Mouse (Mus musculus) frontal cortex, postnatal 14 days (tissue): Measurements from ENCODE around the gene Kpna6.
A peak's percentile ranks its signal among the peaks of the same experiment; 100 is the strongest.

Experiments used
- DNase-seq, 2 experiments: peaks; one replicate each; pipeline ENCODE4 v3.0.0; 2022; ENCODE audit warnings: low spot score in 2 of 2

Gene Kpna6

DNA sequence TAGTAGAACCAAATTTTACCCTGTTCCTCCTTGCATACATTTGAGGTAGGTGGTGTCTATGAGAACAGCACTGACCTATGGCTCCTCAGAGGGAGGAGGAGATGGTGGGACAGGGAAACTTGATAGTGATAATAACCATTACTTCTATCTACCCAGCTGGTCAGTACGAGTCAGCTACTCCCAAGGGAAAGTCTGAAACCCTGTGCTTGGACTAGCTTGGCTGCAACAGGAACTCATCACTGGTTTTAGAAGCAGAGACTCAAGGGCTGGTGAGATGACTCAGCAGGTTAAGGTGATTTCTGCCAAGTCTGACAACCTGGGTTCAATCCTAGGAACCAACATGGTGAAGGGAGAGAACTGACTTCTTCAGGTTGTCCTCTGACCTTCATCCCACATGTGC, 23.9 kb downstream of the Kpna6 start:
- DNase-seq: no peak

DNA sequence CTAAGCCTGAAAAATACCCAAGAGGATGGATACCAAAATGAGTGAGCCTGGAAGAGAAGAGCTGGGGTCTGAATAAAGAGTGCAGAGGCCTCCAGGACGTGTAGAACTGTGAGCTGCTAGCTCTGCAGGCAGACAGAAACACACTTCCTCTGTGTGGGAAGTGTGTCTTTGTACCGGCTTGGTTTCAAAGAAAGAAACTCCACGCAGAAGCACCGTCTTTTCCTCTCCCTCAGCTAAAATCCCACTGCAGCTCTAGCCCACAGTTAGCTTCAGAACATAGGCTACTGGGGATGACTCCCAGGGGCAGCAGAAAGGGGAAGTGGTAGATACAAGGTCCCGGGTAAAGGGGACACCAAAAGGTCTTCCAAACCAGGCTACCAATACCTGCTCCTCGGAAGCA, 27.4 kb downstream of the Kpna6 start:
- DNase-seq: no peak

DNA sequence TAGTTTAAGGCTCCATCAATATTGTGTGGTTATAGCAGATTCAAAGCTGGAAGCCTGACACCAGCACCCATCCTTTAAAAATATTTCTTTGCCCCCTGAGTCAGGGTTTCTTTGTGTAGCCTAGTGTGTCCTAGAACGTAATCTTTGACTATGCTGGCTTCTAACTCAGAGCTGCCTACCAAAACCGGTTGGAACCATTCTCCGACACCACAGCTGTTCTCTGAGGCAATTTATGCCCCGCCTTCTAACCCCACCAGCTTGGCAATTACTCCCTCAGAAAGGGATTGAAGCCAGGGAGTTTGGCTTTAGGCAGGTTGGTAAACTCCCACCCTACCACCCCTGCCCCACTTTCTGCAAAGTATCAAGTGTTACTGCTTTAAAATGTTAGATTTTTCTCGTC, 30.8 kb downstream of the Kpna6 start:
- no peak for DNase-seq

DNA sequence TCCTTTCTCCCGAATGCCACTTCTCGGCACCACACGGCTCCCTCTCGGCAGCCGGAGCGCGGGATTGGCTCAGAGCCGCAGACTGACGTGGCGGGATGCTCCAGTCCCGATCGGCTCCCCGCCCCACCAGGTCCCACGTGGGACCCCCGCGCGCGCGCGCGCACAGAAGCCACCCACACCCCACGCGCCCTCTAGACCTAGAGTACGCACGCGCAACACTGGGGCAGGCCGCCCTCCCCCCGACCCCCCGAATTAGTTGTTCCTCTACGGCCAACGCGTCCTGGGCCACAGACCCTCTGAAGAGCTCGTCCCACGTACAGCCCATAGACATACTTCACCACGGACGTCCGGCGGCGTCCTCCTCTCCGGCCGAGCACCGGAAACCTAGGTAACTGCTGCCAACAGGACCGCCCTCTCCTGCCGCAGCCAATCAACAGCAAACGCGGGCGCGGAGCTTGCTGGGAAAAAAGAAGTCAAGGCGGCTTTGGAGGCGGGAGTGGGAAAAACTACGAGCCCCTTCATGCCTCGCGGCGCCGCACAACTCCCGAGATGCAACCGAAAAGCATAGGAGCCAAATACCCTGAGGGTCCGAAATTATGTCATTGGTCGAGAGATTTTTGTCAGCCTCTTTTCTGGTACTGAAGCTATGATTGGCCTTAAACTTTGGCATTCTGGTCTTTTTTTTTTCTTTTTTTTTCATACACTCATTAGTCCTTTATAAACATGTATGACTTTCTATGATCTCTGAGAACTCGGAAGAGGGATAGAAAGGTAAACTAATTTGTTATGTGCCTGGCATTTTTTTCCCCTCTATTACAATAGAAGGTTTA, 31.7 kb downstream of the Kpna6 start, which contains the start of gene Txlna:
Gene Txlna, minus strand, starts transcription at position 428 of the 830 bp plus-strand sequence.
- peak; percentile 95 to 96 for DNase-seq

DNA sequence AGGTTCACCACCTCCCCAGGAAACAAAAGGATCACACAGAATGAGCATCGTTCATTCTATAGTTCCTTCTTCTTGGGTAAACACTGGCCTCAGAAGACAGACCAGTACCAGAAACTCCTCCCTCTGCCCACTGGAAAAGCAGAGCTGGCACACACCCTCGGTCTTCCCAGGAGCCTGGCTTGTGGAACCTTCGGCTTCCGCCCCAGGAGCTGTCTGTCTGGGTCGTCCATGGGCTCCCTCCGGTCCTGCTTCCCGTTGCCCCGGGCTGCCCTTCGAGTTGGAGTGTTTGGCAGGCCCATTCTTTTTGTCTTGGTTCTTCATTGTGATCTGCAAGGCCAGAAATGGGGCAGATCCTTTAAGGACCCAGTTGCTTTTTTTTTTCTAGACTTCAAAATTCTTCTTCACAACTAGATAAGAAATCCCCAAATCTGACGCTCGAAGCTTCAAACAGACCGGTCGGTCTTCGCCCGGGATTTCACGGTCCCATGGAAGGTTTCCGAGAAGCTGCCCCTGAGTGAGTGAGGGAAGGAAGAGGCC, 32.4 kb downstream of the Kpna6 start:
- no peak for DNase-seq

DNA sequence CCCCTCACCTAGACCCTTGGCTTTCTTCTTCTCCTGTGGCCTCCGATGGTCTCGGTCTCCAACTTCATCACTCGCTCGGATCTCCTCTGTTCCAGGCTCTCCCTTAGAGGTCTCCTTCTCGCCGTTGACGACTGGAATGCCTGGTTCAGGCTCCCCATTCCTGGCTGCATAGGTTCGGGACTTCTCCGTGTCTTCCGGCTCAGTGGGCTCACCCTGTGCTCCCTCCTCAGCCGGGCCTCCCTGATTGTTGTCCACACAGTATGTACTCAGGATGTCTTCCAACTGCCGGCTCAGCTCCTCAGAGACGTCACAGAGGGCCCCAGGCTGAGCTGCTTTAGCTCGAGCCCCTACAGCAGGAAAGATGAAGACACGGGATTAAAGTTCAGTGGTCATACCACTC, 33.3 kb downstream of the Kpna6 start:
- no peak for DNase-seq

DNA sequence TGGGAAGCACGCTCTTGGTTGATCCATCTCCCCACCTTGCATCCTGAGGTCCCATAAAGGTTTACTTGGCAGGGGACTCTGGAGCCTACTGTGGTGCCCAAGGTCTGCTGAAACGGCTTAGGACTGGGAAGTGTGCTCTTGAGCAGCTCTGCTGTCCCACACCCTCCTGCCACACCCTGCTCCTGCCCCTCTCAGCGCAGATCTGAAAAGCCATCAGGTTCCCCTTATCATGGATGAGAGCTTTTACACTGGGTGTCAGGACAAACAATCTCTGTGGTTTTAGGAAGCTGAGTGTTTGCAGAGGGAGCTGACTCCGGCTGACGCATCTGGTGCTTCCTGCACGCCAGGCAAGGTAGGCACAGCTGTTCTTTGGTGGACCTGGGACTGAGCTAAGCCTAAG, 38.7 kb downstream of the Kpna6 start:
- no peak for DNase-seq

DNA sequence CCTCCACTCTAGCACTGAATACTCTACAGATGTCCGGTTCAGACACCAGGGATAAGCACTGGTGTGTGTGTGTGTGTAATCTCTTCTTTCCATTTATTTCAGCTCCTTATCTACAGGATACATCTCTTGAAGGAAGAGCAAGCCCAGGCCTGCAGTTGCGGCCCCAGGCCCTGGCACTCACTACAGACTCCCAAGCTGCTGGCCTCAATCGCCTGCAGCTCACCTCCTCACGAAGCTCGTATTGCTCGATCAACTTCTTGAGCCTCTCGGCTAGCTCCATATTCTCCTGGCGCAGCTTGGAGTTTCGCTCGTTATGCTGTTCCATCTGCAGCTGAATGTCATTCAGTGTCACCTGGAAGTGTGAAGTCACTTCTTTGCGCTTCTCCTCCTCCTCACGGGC, 40.7 kb downstream of the Kpna6 start:
- no peak for DNase-seq

DNA sequence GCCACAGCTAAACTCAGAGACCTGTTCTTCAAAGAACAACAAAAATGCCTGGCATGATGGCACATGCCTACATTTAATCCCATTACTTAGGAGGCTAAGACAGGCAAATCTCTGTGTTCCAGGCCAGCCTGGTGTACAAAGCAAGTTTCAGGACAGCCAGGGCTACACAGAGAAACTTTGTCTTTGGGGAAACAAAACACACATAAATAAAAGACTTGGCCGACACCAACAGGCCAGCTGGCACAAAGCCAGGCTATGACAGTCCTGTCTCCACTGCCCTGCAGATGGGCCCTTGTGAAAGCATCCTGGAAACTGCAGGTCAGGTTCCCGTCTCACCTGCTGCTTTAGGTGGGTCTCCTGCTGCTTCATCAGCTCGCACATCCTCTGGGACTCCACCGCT, 41.6 kb downstream of the Kpna6 start:
- no peak for DNase-seq

DNA sequence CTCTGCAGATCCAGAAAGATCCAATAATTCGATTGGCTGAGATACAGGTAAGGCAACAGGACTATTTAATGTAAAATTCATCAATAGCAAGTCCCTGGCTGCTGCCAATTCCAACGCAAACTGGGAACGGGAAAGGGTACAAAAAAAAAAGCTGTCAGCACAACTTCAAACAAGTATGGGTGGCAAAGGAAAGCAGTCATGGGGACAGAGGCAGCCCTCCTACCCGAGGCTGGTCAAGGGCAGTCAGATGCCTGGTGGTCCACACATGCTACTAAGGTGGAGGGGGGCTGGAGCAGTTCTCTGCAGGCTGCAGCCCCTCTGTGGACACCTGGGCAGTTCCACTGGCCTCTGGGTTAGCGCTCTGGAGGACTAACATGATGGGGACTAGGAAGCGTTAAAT, 46.5 kb downstream of the Kpna6 start:
- no peak for DNase-seq

DNA sequence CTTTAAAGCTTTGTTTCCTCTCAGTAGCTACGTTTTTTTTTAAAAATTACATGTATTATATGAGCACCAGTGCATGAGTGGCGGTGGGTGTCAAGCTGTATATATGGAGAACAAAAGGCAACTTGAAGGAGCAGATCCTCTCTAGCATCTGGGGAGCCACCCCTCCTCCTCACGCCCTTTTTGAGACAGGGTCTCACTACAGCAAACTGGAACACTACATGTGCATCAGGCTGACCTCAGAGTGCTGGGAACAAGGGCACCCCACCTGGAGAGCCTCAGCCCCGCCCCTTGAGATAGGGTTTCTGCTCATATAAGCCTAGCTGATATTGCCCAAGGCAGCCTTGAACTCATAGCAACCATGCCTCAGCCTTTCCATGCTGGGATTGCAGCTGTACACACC, 47.1 kb downstream of the Kpna6 start:
- no peak for DNase-seq

DNA sequence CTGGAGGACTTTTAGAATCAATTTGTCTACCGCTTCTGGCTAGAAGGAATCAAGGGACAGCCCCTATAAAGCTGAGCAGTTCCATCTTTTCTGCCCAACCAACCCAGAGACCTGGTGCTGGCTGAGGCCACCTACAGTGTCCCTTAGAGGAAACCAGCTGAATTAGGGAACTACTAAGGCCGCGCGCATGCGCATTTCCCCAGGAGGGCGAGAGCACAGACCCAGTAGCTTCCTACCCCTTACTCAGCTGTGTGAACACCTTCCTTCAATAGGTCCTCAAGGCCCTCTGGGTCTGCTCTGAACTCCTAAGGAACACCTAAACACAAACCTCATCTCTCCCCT, 47.6 kb downstream of the Kpna6 start:
- DNase-seq: peak in 1 of 2 experiments; percentile 59

DNA sequence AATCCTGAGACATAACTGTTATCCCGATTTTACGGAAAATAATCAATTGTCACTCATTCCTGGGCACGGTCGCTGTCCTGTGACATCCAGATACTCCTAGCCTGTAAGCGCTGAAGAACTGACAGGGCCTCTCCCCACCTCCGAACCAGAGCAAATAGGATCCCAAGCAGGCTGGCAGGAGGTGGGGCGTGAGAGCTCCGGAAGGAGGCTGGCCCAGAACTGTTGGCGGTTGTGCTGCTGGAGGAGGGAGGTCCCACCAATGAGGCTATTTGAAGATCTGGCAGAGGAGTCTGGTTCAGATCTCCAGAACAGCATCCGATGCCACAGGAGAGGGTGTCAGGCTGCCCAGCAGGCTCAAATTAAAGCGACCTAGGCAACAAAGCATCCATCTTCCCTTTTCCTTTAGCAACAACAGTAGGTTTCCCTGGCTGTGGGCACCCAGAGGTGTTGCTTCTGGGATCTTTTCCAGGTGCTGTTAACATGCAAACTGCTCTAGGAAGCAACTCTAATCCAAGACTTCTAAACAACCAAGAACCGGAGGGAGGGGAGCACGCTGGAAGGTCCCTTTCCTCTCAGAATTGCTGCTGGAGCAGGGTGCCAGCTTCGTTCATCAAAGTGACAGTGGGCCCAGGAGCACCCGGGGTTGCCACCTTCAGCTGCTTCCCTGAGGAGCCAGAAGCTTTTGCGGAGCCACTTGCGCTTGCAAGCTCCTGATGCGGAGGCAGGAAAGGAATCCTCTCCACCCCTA, 48.1 kb downstream of the Kpna6 start:
- peak; percentile 79 to 87 for DNase-seq

DNA sequence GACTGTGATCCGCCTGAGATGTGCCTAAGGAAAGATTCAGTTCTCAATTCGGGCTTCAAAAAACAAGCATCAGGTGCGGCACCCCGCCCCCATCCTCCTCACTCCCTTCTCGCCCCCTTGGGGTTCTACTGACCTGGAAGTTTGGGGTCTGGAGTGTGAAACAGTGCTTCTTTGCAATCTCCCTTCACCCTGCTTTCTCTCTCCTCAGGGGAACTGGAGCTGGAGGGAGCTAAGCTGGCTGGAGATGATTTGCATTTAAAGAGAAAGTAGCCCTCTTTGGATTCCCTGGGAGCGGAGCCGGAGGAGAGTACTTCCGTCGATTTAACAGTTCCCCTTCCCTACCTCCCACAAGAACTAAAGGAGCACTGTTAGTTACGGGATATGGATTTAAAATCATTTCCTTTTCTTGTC, 48.9 kb downstream of the Kpna6 start, which contains the start of gene Ccdc28b:
Gene Ccdc28b, minus strand, starts transcription at position 267 of the 411 bp plus-strand sequence.
- peak in 1 of 2 experiments; percentile 60 for DNase-seq

DNA sequence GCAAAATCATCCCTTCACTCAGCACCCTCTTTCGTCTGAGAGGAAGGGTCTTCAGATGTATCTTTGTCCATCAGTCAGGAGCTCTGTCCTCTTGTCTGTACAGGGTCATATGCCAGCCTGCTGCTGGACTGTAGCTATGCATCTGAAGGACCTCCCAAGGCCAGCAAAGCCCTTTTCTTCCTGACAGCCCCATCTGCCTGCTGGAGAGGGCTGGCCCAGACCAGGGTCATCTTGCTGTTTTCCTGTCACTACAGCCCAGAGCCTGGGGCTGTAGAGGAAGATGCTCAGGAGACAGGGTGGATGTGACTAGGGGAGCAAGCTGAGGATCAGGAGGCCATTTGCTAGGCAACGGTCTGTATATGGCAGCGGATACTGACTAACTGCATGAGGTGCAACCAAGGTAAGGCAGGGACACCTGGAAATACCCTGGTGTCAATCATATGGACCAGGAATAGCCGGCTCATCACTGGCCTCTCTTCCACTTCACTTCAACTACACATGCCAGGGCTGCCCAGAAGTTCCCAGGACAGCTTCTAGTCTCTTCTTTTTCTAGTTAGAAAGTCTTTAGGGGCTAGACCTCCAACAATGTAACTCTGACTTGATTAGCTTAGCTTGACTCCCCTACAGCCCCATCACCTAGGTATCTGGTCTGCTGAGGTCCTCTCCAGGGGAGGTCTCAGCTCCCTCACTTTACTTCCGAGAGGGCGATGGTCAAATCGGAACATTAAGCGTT, 49.6 kb downstream of the Kpna6 start:
- no peak for DNase-seq

DNA sequence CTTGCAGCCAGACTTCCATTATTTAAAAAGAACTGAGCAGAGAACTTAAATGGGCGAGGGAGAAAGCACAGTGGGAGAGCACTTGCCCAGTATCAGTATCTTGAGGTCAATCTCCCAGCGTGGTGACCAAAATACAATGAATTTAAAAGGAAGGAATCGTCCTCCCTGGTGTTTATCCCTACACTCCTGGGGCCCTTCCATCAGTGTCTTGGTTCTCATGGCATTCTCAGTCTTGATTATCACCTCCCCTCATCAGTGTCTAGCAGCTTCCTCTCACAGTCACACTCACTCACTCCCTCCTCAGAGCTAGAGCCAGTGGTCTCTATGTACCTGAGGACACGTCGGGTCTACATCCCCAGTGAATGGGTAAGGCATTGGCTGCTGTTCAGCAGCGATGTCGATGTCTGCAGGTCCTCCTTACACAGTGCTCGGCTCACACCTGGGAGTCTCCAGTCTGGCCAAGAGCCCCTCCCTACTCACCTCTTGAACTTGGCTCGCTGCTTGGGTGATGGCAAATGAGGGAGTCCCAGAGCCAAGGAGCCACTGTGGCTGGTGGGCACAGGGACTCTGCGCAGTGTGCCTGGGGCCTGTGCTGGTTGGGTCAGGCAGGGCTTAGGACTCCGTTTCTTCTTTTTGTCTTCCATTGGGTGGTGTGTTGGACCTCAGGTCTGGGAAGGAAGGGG, 50.3 kb downstream of the Kpna6 start:
- no peak for DNase-seq

DNA sequence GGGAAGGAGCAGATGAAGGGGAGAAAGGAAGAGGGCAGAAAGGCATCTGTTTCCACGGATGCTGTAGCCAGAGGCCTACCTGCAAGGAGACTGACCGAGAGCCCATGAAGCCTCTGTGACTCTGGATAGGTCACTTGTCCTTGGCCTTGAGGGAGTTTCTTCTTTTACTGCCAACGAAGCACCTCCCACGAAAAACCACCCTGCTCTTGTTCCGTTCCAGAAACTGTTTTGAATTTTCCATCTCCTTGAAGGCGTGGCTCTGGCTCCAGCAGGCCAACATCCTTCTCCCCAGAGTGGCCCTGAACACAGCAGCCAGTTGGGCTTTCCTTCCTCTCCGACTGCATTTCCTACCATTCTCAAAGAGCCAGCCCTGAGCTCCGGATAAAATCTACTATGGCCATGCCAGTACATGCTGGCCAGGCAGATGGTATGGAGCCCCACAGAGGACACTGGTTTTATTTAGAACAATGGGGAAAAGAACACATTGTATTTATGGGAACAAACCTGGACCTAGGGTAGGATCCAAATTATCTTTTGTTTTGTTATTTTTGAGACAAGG, 51.2 kb downstream of the Kpna6 start:
- no peak for DNase-seq

DNA sequence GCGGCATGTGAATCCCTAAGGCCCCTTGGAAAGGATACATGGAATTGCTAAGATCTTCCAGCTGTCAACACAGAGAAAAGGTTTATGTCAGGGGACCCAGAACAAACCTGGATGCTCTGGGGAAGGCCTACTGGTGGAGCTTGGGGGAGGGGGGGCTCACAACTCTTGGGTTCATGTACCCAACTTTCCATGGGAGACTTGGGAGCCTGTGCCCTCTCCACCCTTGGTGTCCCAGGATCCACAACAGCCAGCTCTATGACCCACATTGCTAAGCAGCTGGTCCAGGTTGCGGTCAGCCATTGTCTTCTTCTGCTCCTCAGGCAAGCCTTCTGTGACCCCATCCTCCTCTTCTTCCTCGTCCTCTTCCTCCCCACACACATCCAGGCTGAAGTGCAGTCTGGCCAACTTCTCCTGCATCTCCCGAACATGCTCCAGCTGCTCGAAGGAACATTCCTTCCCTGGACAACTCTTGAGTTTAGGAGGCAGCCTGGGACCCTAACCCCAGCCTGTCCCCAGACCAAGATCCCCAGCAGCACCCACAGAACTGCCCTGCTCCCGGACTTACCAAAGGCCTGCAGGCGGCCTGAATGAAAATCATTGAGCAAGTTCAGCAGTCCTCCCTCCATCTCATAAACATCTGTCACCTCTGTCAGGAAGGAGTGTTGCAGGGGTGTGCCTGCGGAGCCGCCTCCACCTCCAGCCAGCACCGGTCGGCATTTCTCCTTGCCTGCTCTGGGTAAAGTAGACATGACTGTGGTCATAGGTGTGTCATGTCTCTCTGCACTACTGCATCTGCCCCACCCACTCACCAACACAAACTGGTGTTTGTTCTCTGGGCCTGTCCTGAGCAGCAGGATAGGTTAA, 51.9 kb downstream of the Kpna6 start:
- no peak for DNase-seq

DNA sequence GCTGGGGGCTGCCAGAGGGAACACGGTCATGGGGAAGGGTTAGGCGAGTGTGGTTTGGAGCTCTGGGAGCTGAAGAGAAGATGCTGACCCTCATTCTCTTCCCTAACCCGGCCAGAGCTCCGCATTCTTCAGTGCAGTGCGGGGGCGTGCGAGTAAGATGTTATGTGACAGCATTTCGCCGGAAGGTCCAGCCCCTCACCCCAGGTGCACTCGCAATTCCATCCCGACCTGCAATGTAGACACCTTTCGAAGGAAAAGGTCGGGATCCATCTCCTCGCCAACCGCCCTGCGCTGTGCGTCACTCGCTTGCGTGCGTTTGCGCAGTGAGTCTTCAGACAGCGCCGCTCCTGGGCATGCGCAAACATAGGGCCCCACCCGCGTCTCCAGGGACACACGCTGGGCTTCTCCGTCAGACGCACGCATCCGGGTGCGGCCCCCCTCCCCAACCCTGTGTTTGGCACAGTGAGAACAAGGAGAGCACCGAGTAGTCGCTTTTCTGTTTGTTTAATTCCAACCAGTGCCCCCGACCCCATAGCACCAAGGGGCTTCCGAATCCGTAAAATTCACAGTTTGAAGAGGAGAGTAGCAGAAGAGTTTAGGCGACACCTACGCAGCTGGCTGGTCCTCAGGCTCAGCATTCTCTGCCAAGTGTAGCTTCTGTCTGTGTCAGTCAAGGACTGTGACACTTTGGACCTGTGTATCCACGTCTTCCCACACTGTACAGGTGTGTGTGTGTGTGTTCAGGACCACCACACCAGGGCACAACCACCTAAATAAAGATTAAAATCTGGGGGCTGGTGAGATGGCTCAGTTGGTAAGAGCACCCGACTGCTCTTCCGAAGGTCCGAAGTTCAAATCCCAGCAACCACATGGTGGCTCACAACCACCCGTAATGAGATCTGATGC, 53.5 kb downstream of the Kpna6 start, which contains the start of gene Iqcc:
Gene Iqcc, minus strand, starts transcription at position 314 of the 906 bp plus-strand sequence.
- DNase-seq: peak; percentile 94 to 95
